14 mouse cellular contexts compared by ENCODE assay signal in the genomic region with DNA sequence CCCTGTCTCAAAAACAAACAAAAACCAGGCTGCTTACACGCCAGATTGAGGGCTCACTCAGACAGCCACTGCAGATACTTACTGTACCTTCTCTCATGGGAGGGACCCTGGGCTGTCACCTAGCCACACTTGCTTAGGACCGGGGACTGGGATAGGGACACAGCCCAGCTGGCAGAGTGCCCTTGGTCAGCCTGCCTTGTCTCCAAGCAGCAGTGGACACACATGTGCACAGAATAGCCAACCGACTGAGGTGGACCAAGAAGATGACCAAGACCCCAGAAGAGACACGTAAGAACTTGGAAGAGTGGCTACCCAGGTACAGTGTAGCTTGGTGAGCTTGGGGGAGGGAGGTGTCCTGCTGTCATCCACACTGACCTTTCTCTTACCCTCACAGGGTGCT. TPM values are rescaled to one million over a fixed set of nuclear protein-coding genes. Genes with fewer than 3 reads are reported as not detected.
DNase-seq lines count a peak whose midpoint lies in the region; ATAC-seq lines count a peak whose summit lies in the region.
"Had no signal": no experiment of that assay in that cellular context is flagged by ENCODE, and none has a peak within 500 bp of the region (broad histone marks: within the 10 kb centered on the region; RNA-seq: fewer than 3 reads in every experiment).

No protein-coding gene starts in this region.

- no peak overlapping the region for H3K9ac ChIP-seq in kidney, embryonic 14.5 days (ENCODE audit: low read depth, low read length)
- H3K9ac ChIP-seq in embryonic facial prominence, embryonic 15.5 days, result no peak overlapping the region
- H3K9ac ChIP-seq: forebrain, embryonic 12.5 days had no signal

- H3K9me3 ChIP-seq in kidney, embryonic 14.5 days (ENCODE audit: control insufficient read depth, low read length), result no peaks in the 10 kb centered on the region
- no peaks in the 10 kb centered on the region for H3K9me3 ChIP-seq in embryonic facial prominence, embryonic 15.5 days (replicated peaks)
- H3K9me3 ChIP-seq: forebrain, embryonic 12.5 days; megakaryocyte, embryonic 14.5 days had no signal

- H3K4me2 ChIP-seq in kidney, embryonic 14.5 days (replicated peaks; ENCODE audit: low read depth, low read length), result no peak overlapping the region
- H3K4me2 ChIP-seq in embryonic facial prominence, embryonic 15.5 days (replicated peaks), result no peak overlapping the region
- H3K4me2 ChIP-seq: forebrain, embryonic 12.5 days had no signal

- no peak for ATAC-seq in kidney, embryonic 14.5 days (ENCODE audit: low FRiP score, low TSS enrichment)
- ATAC-seq in embryonic facial prominence, embryonic 15.5 days (ENCODE audit: insufficient number of reproducible peaks, low FRiP score, low TSS enrichment, low read depth), result no peak
- ATAC-seq in monocyte, adult 5-6 weeks (replicated peaks; ENCODE audit: insufficient number of reproducible peaks, low FRiP score, low TSS enrichment, poor library complexity, severe bottlenecking), result no peak
- no peak for ATAC-seq in inflammation-experienced regulatory T-cells, adult 6 months

- H3K27ac ChIP-seq in kidney, embryonic 14.5 days (ENCODE audit: low read depth, low read length), result peak overlapping the region; percentile 77
- H3K27ac ChIP-seq in embryonic facial prominence, embryonic 15.5 days (replicated peaks), result peak overlapping the region; percentile 93
- H3K27ac ChIP-seq: forebrain, embryonic 12.5 days had no signal

- no peak overlapping the region for H3K4me3 ChIP-seq in kidney, embryonic 14.5 days (ENCODE audit: low read length)
- H3K4me3 ChIP-seq in embryonic facial prominence, embryonic 15.5 days (replicated peaks), result no peak overlapping the region
- H3K4me3 ChIP-seq: forebrain, embryonic 12.5 days; megakaryocyte, embryonic 14.5 days had no signal

- peaks cover 22% of the 10 kb centered on the region for H3K36me3 ChIP-seq in kidney, embryonic 14.5 days (ENCODE audit: control insufficient read depth, insufficient read depth, low read length)
- 0 out of 2 replicates have a peak, but pooled peaks cover 8% of the 10 kb centered on the region for H3K36me3 ChIP-seq in embryonic facial prominence, embryonic 15.5 days

- 88% methylated on average over 4 of the region's 4 CpGs for WGBS in kidney, embryonic 14.5 days
- 85% methylated on average over 4 of the region's 4 CpGs for WGBS in embryonic facial prominence, embryonic 15.5 days

- H3K4me1 ChIP-seq in kidney, embryonic 14.5 days (ENCODE audit: control insufficient read depth, insufficient read depth, low read length), result peaks cover 18% of the 10 kb centered on the region
- peaks cover 34% of the 10 kb centered on the region for H3K4me1 ChIP-seq in embryonic facial prominence, embryonic 15.5 days

- H3K27me3 ChIP-seq in kidney, embryonic 14.5 days (ENCODE audit: control insufficient read depth, insufficient read depth, low read length), result no peaks in the 10 kb centered on the region
- no peaks in the 10 kb centered on the region for H3K27me3 ChIP-seq in embryonic facial prominence, embryonic 15.5 days
- H3K27me3 ChIP-seq: forebrain, embryonic 12.5 days had no signal

- DNase-seq in kidney, postnatal 14 days, result no peak
- peak; percentile 65 for DNase-seq in kidney, postnatal 10 days
- peak; percentile 56 for DNase-seq in lung, postnatal 36 days
- DNase-seq in frontal cortex, adult 2 months (ENCODE audit: extremely low spot score in 1 of 2, low spot score in 1 of 2), result no peak
- DNase-seq: cerebellum, postnatal 14 days; left cerebral cortex, postnatal 4 days; thymus, adult 18-20 months had no signal

RNA-seq across cellular contexts. Expression of a gene that starts 5.7 kb away (rescaled TPM):
- polyA plus RNA-seq in kidney, embryonic 14.5 days (2014; fragmentation: Nextera tagmentation; extraction: Ambion mirVana), result 14.2 and 17.0 TPM in 2 replicates
- polyA plus RNA-seq in embryonic facial prominence, embryonic 15.5 days (2015; fragmentation: Nextera tagmentation; extraction: Ambion mirVana), result 22.2 and 25.3 TPM in 2 replicates
- total RNA-seq in monocyte, adult 5-6 weeks (2017), result 2.5 to 2.6 TPM in 2 of 3 replicates, not detected in the other
- polyA plus RNA-seq in frontal cortex, adult 2 months (2012; rRNA removed), result 8.8 and 10.7 TPM in 2 replicates
- 1 to 10 TPM; 2.0 to 4.8 (median 2.8) TPM for polyA plus RNA-seq in inflammation-experienced regulatory T-cells, adult 6 months (2017; shearing (Covaris generic))

RNA-seq across cellular contexts. Expression of a gene that starts 5.8 kb away (rescaled TPM):
- polyA plus RNA-seq in kidney, embryonic 14.5 days (2014; fragmentation: Nextera tagmentation; extraction: Ambion mirVana), result 48.3 and 55.4 TPM in 2 replicates
- 57.8 and 64.4 TPM in 2 replicates for polyA plus RNA-seq in embryonic facial prominence, embryonic 15.5 days (2015; fragmentation: Nextera tagmentation; extraction: Ambion mirVana)
- total RNA-seq in monocyte, adult 5-6 weeks (2017), result 20.2 to 53.0 TPM (median 29.4 TPM) in 3 replicates
- 175 and 194 TPM in 2 replicates for polyA plus RNA-seq in frontal cortex, adult 2 months (2012; rRNA removed)
- polyA plus RNA-seq in inflammation-experienced regulatory T-cells, adult 6 months (2017; shearing (Covaris generic)), result 10 to 100 TPM; 17.0 to 17.7 (median 17.1) TPM

RNA-seq across cellular contexts. Expression of a gene that starts 11.9 kb away (rescaled TPM):
- polyA plus RNA-seq in kidney, embryonic 14.5 days (2014; fragmentation: Nextera tagmentation; extraction: Ambion mirVana), result 86.1 and 95.5 TPM in 2 replicates
- polyA plus RNA-seq in embryonic facial prominence, embryonic 15.5 days (2015; fragmentation: Nextera tagmentation; extraction: Ambion mirVana), result 64.4 and 65.9 TPM in 2 replicates
- total RNA-seq in monocyte, adult 5-6 weeks (2017), result 0.48 to 0.78 TPM in 2 of 3 replicates, not detected in the other
- polyA plus RNA-seq in frontal cortex, adult 2 months (2012; rRNA removed), result 80.5 and 83.9 TPM in 2 replicates
- polyA plus RNA-seq in inflammation-experienced regulatory T-cells, adult 6 months (2017; shearing (Covaris generic)), result not detected

RNA-seq across cellular contexts. Expression of a gene that starts 20.0 kb away (rescaled TPM):
- polyA plus RNA-seq in kidney, embryonic 14.5 days (2014; fragmentation: Nextera tagmentation; extraction: Ambion mirVana), result 0.66 TPM in 1 of 2 replicates, not detected in the other
- 0.36 and 0.56 TPM in 2 replicates for polyA plus RNA-seq in embryonic facial prominence, embryonic 15.5 days (2015; fragmentation: Nextera tagmentation; extraction: Ambion mirVana)
- not detected in 3 replicates for total RNA-seq in monocyte, adult 5-6 weeks (2017)
- 0.65 TPM in 1 of 2 replicates, not detected in the other for polyA plus RNA-seq in frontal cortex, adult 2 months (2012; rRNA removed)
- not detected for polyA plus RNA-seq in inflammation-experienced regulatory T-cells, adult 6 months (2017; shearing (Covaris generic))
- total RNA-seq: granulocyte monocyte progenitor cell, adult 5-6 weeks had no signal
- polyA plus RNA-seq: forebrain, embryonic 12.5 days had no signal

RNA-seq across cellular contexts. Expression of a gene that starts 31.3 kb away (rescaled TPM):
- polyA plus RNA-seq in kidney, embryonic 14.5 days (2014; fragmentation: Nextera tagmentation; extraction: Ambion mirVana), result 25.3 and 34.4 TPM in 2 replicates
- 23.8 and 26.8 TPM in 2 replicates for polyA plus RNA-seq in embryonic facial prominence, embryonic 15.5 days (2015; fragmentation: Nextera tagmentation; extraction: Ambion mirVana)
- 14.6 to 21.7 TPM (median 15.7 TPM) in 3 replicates for total RNA-seq in monocyte, adult 5-6 weeks (2017)
- polyA plus RNA-seq in frontal cortex, adult 2 months (2012; rRNA removed), result 53.8 and 59.4 TPM in 2 replicates
- 1 to 10 TPM; 4.1 to 5.8 (median 5.4) TPM for polyA plus RNA-seq in inflammation-experienced regulatory T-cells, adult 6 months (2017; shearing (Covaris generic))

Comparison
In these comparisons a context has a peak if more than half of its experiments do, and no peak if none do; other contexts are left out.
1. DNase-seq: peak in kidney, postnatal 10 days (single experiment) and lung, postnatal 36 days (single experiment); none in kidney, postnatal 14 days (single experiment) and frontal cortex, adult 2 months (0 of 2).
2. RNA of a gene that starts 11.9 kb away (polyA plus RNA-seq): 86.1 to 95.5 TPM in kidney, embryonic 14.5 days, 80.5 to 83.9 TPM in frontal cortex, adult 2 months and 64.4 to 65.9 TPM in embryonic facial prominence, embryonic 15.5 days; not detected in inflammation-experienced regulatory T-cells, adult 6 months; every median in the first group is over 10 times any median in the second.